Mouse (Mus musculus): ENCODE results near the gene Gm26602.

Gm26602 gene

DNA sequence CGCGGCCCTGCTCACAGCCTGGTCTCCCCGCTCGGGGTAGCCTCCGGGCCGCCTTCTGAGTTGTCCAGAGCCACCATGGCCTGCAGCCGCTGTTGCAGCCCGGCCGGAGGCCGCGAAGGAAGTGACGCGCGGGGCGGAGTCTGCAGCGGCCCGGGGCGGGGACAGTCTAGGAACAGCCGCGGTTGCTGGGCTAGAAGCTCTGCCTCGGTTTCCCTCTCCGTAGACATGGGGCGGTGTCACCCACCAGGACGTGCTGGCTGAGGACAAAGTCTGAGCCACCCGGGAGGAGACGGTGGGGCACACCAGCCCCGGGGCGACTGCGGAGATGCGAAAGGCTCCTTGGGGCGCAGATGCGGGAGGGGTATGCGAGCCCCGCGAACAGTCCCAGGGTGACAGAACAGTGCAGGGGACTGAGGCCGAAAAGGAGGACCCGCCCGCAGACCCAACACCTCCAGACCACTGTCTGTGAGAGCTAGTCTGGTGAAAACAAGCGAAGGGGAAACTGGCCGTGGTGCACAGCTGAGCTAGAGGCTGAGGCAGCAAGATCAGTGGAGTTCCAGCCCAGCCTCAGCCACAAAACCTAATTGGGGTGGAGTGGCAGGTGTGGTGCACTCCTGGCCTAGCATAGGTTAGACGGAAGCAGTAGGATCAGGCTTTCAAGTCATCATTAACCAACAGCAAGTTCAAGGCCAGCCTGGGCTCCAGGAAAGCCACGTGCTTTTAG is 6.3 kb downstream of the Gm26602 start, which contains the start of gene Kiss1r:
Kiss1r (plus strand) TSS at position 164 of the 724 bp plus-strand sequence.
- DNase-seq (ENCODE audit: low read depth, low spot score) = peak; percentile 67

DNA sequence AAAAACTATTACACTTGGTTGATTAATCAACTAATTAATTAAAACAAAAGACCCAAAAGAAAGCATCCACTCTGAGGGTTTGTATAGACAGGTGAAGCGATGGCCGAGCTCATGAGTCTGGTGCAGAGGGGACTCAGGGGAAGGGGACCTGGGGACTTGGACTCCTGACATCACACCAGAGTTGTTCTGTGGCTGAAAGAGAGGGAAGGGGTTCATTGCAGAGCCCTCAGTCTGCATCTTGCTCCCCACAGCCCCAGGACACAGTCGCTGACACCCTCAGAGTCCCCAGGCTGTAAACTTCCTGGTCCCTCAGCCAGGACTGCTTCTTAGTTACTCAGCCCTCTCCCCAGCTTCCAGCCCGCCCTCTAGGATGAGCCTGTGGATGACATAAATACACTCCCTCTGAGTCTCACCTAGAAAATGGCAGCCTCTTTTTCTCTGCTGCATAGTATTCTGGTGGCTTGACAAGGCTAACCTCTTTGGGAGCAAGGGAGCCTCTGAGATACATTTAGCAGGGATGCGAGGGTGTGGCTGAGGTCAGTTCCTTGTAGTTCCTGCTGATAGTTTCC is 7.0 kb downstream of the Gm26602 start:
- no peak for DNase-seq (ENCODE audit: low read depth, low spot score)

DNA sequence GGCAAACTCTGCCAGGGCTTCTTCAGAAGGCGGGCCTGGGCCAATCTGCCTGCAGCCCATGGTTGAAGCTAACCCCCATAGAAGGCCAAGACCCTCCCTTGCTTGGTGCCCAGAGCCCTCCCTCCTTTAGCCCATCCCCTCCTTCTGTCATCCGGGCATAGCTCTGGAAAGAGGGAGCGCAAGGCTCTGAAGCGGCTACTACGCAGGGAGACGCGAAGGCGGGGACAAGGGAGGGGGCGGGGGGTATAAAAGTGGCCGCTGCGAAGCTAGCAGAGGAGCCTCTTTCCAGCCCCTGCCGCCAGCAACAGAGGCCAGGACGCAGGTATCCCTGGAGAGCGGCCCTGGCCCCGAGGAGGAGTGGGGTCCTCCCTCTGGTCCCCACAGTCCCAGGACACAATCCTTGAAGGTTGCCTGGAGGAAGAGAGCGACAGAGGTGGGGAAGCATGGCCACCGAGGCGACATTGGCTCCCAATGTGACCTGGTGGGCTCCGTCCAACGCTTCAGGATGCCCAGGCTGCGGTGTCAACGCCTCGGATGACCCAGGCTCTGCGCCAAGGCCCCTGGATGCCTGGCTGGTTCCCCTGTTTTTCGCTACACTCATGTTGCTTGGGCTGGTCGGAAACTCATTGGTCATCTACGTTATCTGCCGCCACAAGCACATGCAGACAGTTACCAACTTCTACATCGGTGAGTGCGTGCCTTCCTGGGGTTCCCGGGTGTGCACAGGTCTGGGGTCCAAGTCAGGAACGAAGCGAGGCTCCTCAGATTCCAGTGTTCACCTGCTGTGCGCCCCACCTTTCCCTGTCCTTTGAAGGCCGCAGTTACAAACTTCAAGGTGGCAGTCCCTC is 7.8 kb downstream of the Gm26602 start:
- DNase-seq (ENCODE audit: low read depth, low spot score) = no peak

DNA sequence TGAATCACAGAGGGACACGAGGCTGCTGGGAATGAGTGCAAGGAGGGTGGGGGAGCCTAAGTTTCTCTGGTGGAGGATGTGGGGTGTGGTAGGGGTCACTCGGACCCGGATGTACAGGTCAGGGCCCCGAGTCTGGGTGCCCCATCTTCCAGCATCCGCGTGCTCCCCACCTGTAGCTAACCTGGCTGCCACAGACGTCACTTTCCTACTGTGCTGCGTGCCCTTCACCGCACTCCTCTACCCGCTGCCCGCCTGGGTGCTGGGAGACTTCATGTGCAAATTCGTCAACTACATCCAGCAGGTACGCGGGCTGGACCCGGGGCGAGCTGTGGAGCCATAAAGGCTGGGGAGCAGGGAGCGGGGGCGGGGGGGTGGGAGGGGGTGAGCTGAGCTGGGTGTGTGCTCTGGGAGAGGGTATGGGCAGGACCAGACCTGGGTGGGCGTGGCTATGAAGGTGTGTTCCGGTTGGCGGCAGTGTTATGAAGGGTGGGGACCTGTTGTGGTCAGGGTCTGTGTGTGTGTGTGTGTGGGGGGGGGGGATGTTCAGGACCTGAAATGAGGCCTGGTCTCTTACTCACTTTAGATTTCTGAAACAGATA is 8.7 kb downstream of the Gm26602 start:
- no peak for DNase-seq (ENCODE audit: low read depth, low spot score)

DNA sequence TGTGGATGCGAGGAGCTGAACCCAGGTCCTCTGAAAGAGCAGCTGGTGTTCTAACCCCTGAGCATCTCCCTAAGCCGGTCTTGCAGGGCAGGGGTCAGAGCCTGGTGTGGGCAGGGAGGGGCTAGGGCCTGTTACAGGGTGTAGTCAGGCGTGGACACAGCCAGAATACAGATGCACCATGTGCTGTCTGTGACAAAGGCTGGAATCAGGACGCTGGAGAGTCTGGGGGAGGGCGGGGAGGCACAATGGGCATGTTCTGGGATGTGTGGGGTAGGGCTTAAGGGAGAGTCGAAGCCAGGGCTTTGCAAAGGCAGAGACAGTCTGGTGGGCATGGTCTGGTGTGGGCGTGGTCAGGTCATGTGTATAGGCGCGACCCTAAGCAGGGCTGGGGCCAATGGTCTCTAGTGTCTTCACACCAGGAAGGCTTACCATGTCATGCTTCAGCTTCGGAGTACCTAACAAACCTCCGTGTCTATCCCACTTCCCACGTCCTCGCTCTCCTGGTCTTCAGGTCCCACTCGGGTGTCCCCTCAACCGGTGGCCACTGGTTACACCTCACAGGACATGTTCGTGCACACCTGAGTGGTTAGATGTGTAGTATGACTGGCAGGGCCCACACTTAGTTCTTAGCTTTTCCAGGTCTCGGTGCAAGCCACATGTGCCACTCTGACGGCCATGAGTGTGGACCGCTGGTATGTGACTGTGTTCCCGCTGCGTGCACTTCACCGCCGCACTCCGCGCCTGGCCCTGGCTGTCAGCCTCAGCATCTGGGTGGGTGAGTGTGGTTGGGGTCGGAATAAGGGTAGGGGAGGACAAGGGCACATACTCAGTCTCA is 9.6 kb downstream of the Gm26602 start:
- DNase-seq (ENCODE audit: low read depth, low spot score) = no peak

DNA sequence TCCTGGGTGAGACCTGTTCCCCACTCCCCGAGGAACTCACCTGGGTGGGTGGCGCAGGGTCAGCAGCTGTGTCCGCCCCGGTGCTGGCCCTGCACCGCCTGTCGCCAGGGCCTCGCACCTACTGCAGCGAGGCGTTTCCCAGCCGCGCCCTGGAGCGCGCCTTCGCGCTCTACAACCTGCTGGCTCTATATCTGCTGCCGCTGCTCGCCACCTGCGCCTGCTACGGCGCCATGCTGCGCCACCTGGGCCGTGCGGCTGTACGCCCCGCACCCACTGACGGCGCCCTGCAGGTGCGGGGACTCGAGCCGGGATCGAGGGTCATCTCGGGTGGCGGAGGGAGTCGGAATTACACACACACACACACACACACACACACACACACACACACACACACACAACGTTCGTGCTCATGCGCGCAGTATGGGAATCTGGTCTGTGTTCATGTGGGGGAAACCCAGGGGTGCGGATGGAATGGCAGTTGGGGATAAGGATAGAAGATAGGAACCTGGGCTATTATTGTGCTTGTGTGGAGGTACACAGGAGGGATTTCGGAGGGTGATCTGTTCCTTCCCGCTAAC is 10.4 kb downstream of the Gm26602 start, which contains the start of gene R3hdm4:
R3hdm4 (minus strand) TSS at position 251 of the 578 bp plus-strand sequence.
- DNase-seq (ENCODE audit: low read depth, low spot score) = no peak

DNA sequence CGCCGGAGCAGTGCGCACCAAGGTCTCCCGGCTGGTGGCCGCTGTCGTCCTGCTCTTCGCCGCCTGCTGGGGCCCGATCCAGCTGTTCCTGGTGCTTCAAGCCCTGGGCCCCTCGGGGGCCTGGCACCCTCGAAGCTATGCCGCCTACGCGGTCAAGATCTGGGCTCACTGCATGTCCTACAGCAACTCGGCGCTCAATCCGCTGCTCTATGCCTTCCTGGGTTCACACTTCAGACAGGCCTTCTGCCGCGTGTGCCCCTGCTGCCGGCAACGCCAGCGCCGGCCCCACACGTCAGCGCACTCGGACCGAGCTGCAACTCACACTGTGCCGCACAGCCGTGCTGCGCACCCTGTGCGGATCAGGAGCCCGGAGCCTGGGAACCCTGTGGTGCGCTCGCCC is 10.9 kb downstream of the Gm26602 start:
- DNase-seq (ENCODE audit: low read depth, low spot score) = no peak

DNA sequence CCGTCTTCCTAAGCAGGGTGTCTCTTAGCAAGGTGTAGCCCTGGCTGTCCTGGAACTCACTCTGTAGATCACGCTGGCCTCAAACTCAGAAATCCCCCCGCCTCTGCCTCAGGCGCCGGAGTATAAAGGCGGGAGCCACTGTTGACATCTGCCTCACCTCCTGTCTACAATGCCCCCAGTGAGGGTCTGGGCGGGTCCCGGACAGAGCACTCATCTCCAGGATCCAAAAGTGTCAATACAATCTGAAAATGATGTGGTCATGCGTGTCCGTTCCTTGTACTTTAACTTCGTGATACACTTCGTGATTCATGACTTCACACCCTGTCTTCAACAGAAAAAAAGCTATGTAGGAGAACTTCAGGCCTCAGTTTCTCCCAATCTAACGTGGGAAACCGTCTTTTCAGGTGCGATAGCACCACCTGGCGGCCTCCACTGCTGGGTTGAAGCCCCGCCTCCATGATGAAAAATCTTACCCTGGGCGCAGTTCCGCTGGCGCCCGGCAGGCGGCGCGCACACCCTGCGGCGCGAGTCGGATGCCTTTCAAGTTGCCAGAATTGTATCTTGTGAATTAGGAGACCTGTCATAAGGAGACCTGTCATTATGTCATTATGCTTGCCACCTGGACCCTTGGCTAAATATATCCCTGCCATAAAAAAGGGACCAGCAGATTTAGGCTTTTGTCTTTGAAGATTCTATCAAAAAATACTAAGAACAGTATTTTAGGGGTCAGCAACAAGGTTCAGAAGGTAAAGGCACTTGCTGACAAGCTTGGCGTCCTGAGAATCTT is 14.5 kb downstream of the Gm26602 start:
- DNase-seq (ENCODE audit: low read depth, low spot score) = peak; percentile 82

DNA sequence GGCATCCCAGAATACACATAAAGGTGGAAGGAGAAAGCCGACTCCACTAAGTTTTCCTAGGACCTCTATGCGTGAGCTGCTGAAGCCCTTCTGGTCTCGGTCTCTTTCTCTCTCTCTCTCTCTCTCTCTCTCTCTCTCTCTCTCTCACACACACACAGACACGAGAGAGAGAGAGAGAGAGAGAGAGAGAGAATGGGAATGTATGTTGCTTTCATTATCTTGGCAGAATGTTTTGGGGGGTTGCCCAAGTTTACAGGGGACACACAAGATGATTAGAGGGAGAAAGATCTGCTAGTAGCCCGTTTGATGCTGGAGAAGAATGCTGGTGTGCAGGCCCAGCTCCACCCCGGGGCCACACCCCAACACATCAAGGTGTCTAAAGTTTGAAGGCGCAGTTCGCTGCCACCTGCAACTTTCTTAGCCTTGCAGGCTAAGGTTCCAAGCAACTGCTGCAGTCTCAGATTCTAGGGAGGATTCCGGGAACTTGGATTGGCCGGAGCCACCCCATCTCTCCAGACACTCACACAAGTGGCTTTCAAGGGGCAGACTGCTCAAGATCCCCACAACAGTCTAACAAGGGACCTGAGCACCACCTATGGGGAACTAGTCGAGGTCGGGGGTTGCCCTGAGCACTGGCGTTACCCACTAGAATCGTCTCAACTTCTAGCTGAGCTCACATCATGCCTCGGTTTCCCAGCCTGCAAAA is 15.3 kb downstream of the Gm26602 start:
- no peak for DNase-seq (ENCODE audit: low read depth, low spot score)

DNA sequence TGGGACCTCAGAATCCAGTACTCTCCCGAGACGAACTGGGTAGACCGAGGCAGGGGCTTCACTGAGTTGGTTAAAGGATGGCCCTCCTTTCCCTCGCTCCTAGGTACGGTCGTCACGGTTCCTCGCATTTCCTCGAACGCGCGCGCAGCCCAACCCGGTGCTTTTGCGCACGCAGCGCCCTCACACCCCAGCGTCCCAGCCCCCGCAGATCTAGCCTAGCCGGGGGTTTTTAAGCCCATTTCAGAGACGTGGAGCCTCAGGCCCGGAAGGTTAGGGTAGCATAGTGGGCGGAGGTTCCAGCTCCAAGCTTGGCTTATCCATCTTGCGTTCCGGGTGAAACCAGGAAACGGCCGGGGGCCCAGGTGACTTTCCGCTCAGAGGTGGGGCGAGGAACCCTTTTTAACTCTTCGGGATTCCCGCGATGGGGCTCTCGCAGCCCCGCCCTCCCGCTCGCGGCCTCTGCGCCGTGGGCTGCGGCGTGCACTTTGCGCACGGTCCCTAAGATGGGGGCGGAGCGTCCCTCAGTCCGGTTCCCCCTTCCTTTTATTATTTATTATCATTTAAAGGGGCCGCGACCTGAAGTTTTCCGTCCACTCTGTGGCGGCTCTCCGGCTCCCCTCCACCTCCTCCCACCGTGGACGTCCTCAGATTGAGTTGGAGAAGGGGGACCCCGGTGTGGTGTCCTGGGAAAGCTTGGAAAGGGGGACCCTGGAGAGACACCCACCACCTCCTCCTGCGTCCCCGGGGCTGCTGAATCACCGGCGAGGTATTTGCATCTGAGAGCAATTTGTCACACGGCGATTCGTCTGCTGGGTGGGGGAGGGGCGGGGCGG is 16.1 kb downstream of the Gm26602 start, which contains the start of gene Arid3a:
Arid3a (plus strand) TSS at position 553 of the 833 bp plus-strand sequence.
- peak; percentile 62 for DNase-seq (ENCODE audit: low read depth, low spot score)

DNA sequence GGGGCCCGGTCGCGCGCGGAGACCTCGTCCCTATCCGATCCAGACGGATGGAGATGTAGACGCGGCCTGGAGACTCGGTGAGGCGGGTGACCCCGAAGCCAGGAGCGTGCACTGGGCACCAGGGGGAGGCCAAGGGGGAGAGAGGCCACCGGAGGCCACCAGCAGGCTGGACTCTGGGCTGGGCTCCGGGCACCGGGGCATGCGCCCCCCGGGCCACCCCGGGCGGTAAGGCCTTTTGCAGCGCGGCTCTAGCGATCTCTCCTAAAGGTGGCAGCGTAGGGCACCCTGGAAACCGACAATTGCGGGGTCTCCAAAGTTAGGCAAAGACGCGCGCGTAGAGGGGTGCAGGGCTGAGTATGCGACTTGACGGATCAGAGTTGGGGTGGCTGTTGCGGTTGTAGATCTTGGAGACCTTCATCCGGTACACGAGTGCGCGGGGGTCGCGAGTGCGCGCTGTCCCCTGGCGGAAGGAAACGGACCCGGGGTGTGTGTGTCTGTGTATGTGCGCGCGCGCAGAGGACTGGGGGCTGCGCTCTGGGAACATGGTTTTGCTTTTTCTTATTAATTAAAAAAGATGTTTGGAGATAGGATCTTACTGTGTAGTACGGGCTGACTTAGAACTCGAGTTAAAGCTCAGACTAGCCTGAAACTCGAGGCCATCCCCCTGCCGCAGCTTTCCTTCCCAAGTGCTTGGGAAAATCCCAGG is 16.8 kb downstream of the Gm26602 start:
- no peak for DNase-seq (ENCODE audit: low read depth, low spot score)

DNA sequence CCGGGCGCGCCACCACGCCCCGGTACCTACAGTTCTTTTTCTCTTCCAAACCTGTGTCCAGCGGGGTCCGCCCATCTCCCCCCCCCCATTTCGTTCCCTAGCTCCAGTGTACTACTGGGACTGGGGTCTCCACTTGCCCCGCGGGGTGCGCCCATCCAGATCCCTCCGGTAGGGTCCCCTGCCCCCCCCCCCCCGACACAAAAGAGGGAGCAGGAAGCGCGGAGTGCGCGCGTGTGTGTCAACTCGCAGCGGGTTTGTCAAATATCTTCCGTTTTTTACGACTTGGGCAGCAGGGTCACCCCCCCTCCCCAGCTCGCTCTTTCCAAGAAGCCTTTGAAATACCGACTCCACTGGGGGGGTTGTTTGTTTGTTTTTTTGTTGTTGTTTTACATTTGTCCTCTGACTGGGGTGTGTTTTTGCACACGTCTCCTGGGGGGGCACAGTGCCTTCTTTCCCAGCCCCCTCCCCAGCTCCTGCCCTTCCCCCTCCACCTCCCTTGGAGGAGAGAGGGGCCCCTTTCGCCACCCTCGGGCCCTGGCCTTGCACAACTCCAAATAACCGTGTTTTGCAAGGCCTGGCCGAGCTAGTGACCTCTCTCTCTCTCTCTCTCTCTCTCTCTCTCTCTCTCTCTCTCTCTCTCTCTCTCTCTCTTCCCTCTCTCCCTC is 17.5 kb downstream of the Gm26602 start:
- DNase-seq (ENCODE audit: low read depth, low spot score) = no peak

DNA sequence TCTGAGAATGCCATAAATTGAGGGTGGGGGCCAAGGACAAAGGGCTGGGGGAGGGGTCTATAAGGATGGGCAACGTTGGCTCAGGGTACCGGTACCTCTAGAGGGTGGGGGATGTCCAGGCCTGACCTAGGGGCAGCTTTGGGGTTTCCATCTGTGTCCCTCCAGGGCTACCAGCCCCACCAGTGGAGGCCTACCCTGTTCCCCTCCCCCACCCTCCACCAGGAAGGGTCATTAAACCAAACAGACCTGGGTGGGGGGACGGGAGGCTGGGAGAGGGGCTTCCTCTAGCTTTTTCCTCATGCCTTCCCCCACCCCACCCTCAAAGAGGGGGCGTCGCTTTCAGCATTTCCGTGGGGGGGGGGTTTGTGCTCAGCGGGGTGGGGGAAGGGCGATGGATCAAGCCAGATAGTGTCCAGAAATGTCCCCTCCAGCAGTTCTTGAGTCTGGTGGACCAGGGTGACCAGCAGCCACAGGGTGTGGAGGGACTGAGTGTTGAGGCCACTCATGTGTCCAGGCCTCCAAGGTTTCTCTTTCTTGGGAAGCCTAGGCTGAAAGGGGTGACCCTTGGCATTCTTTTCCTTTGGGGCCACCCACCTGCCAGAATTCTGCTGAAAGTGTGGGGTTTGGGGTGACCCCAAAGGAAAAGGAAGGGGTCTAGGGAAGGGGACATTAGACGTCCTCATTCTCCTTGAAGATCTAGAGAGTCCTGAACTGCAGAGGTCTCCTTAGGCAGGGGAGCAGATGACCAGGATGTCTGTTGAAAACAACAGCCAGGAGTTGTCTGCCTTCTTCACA is 18.4 kb downstream of the Gm26602 start:
- DNase-seq (ENCODE audit: low read depth, low spot score) = no peak

DNA sequence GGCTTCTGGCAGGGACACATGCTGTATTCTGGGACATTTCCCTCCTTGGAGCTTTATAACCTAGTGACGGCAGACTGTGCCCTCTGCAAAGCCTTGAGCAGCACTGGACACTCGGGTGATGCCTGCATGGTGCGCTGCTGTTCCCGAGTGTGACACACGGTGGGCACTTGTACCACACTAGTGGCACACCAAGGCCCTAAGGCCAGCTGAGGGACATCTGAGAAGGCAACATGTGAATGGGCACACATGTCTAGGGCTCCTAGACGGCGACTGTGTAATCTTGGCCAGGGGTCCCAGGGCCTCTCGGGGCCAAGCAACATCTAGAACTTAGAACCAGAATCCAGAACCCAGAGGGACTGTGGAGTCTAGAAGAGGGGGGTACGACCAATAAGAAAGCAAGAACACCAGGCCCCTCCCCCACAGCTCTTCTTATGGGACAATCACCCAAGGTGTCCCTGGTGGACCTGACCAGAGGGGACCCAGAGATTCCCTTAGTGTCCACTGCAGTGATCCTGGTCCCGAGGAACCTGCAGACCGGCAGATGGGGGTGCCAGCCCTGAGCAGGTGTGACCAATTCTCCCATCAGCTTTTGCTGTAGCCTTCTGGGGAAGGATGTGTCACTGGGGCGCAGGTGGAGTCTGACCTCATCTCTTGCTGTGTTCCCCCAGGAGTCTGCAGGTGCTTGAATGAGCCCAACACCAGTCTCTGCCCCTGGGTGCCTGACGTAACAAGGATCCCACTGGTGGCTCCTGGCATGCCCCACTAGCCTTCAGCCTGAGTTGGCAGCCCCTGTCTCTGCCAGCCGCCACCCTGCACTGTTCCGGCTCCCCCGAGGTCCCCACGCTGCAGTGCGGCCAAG is 19.5 kb downstream of the Gm26602 start:
- DNase-seq (ENCODE audit: low read depth, low spot score) = no peak

DNA sequence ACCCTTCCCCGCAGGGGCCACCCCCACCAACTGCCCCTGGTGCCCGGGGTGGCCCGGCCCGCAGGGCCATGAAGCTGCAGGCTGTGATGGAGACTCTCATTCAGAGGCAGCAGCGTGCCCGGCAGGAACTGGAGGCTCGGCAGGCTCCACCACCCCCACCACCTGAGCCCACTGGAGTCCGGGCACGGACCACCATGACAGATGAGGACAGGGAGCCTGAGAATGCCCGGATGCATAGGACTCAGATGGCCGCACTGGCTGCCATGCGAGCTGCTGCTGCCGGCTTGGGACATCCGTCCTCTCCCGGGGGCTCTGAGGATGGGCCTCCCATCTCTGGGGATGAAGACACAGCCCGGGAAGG is 20.1 kb downstream of the Gm26602 start:
- no peak for DNase-seq (ENCODE audit: low read depth, low spot score)
